Mouse (Mus musculus): ENCODE data around the gene A930004D18Rik. TPM values are rescaled to one million over a fixed set of nuclear protein-coding genes. Genes with fewer than 3 reads are reported as not detected.
"Not testable (repeated sequence)": the region's sequence is repeated elsewhere in the genome, so short reads cannot be mapped to it uniquely, and the experiment has no call there.

The A930004D18Rik gene
- polyA plus RNA-seq, 1 experiment from 2014 or later = 7.6 TPM

GRCm38 (mm10) chr2:17982747-17983146 lies 54.8 kb downstream of the A930004D18Rik start:
- no peaks in the 10 kb centered on the region for H3K36me3 ChIP-seq (ENCODE audit: control insufficient read depth, insufficient read depth, low read length)
- no peak overlapping the region for H3K4me3 ChIP-seq (ENCODE audit: low read depth, low read length)
- H3K9ac ChIP-seq (ENCODE audit: low read length) = no peak overlapping the region
- H3K9me3 ChIP-seq (ENCODE audit: control insufficient read depth, low read length) = no peaks in the 10 kb centered on the region
- H3K4me2 ChIP-seq (ENCODE audit: low read depth) = no peak overlapping the region
- no peaks in the 10 kb centered on the region for H3K27me3 ChIP-seq (ENCODE audit: control insufficient read depth, insufficient read depth, low read length)
- no peaks in the 10 kb centered on the region for H3K4me1 ChIP-seq (ENCODE audit: control insufficient read depth, insufficient read depth, low read length)
- H3K27ac ChIP-seq (ENCODE audit: low read depth, low read length) = no peak overlapping the region
- WGBS = 92% methylated on average over 1 of the region's 1 CpGs
- DNase-seq (ENCODE audit: low spot score) (no peak), ATAC-seq (ENCODE audit: insufficient read depth, low FRiP score, low TSS enrichment) (no peak)

- Histone ChIP-seq H3K4me2 (ENCODE audit: low read depth) (no peak overlapping the region), H3K36me3 (ENCODE audit: control insufficient read depth, insufficient read depth, low read length) (no peaks in the 10 kb centered on the region), H3K27me3 (ENCODE audit: control insufficient read depth, insufficient read depth, low read length) (no peaks in the 10 kb centered on the region), H3K9me3 (ENCODE audit: control insufficient read depth, low read length) (no peaks in the 10 kb centered on the region), H3K9ac (ENCODE audit: low read length) (no peak overlapping the region), H3K4me3 (ENCODE audit: low read depth, low read length) (no peak overlapping the region), H3K4me1 (ENCODE audit: control insufficient read depth, insufficient read depth, low read length) (no peaks in the 10 kb centered on the region), H3K27ac (ENCODE audit: low read depth, low read length) (no peak overlapping the region)
- 94% methylated on average over 6 of the region's 6 CpGs for WGBS
- DNase-seq (ENCODE audit: low spot score) = no peak
- no peak for ATAC-seq (ENCODE audit: insufficient read depth, low FRiP score, low TSS enrichment)
These were observed 58.8 kb downstream of the A930004D18Rik start for GRCm38 (mm10) chr2:17978706-17979105.

- not testable (repeated sequence) for H3K4me1 ChIP-seq (ENCODE audit: control insufficient read depth, insufficient read depth, low read length); H3K27ac ChIP-seq (ENCODE audit: low read depth, low read length); ATAC-seq (ENCODE audit: insufficient read depth, low FRiP score, low TSS enrichment); H3K9ac ChIP-seq (ENCODE audit: low read length); H3K9me3 ChIP-seq (ENCODE audit: control insufficient read depth, low read length); H3K4me2 ChIP-seq (ENCODE audit: low read depth); H3K36me3 ChIP-seq (ENCODE audit: control insufficient read depth, insufficient read depth, low read length); DNase-seq (ENCODE audit: low spot score); H3K27me3 ChIP-seq (ENCODE audit: control insufficient read depth, insufficient read depth, low read length); H3K4me3 ChIP-seq (ENCODE audit: low read depth, low read length)
- 96% methylated on average over 7 of the region's 7 CpGs for WGBS
These were observed 59.3 kb downstream of the A930004D18Rik start for GRCm38 (mm10) chr2:17978251-17978650.

- DNase-seq (ENCODE audit: low spot score); H3K9me3 ChIP-seq (ENCODE audit: control insufficient read depth, low read length); H3K36me3 ChIP-seq (ENCODE audit: control insufficient read depth, insufficient read depth, low read length); H3K4me3 ChIP-seq (ENCODE audit: low read depth, low read length); H3K27me3 ChIP-seq (ENCODE audit: control insufficient read depth, insufficient read depth, low read length); H3K9ac ChIP-seq (ENCODE audit: low read length); ATAC-seq (ENCODE audit: insufficient read depth, low FRiP score, low TSS enrichment); H3K27ac ChIP-seq (ENCODE audit: low read depth, low read length); H3K4me1 ChIP-seq (ENCODE audit: control insufficient read depth, insufficient read depth, low read length); H3K4me2 ChIP-seq (ENCODE audit: low read depth): not testable (repeated sequence)
These were observed 59.9 kb downstream of the A930004D18Rik start for GRCm38 (mm10) chr2:17977645-17978044.

DNA sequence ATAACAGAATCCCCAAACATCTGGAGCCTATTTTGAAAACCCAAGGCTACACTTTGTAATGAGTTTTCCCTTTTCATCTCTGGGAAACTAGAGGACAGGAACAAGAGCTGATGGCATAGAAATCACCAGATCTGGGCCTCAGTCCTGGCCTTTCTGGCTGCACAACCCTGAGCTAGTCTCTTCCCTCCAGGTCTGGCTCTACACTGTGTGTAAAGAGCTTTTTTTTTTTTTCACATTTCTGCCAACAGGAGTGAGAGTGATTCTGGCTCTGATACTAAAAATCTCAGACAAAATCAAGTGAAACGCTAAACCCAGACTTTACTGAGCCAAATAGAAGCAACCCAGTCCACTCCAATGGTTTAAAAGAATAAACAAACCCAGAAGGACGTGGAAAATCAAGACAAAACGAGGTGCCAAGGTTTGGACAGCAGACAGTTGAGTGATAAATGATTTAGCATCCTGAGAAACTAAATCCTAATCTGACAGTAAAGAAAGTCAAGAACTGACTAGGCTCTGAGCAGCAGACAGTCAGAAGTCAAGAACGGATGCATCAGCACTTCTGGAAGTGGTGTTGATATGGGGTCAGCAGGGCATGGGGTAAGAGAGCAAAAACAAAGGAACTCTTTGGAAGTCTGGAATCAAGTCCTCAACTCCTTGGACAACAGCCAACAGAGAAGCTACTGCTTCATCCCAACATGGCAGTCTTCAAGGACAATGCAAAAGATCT lies 61.8 kb downstream of the A930004D18Rik start:
- Histone ChIP-seq H3K27me3 (ENCODE audit: control insufficient read depth, insufficient read depth, low read length) (no peaks in the 10 kb centered on the region), H3K9ac (ENCODE audit: low read length) (no peak overlapping the region), H3K9me3 (ENCODE audit: control insufficient read depth, low read length) (no peaks in the 10 kb centered on the region), H3K36me3 (ENCODE audit: control insufficient read depth, insufficient read depth, low read length) (no peaks in the 10 kb centered on the region), H3K4me1 (ENCODE audit: control insufficient read depth, insufficient read depth, low read length) (no peaks in the 10 kb centered on the region), H3K27ac (ENCODE audit: low read depth, low read length) (no peak overlapping the region), H3K4me3 (ENCODE audit: low read depth, low read length) (no peak overlapping the region), H3K4me2 (ENCODE audit: low read depth) (no peak overlapping the region)
- no peak for ATAC-seq (ENCODE audit: insufficient read depth, low FRiP score, low TSS enrichment)
- 68% methylated on average over 4 of the region's 4 CpGs for whole genome bisulfite sequencing
- DNase-seq (ENCODE audit: low spot score) = no peak

Small RNA genes within 50 kb of the gene (microRNA-seq; reads per million reads assigned to microRNA genes)
- gene Mir7655 = 3.9 reads per million, percentile 9 among the genes with 10 or more reads in this experiment

Other genes with a start within 250 kb of the A930004D18Rik start
- not detected in 2 replicates for gene H2al2a, start 40.8 kb downstream of the A930004D18Rik start, polyA plus RNA-seq (2014; fragmentation: Nextera tagmentation; extraction: Ambion mirVana)
- 12.0 and 15.5 TPM in 2 replicates for gene Skida1, start 11.3 kb upstream of the A930004D18Rik start, polyA plus RNA-seq (2014; fragmentation: Nextera tagmentation; extraction: Ambion mirVana)
- gene Mllt10, start 17.5 kb upstream of the A930004D18Rik start, polyA plus RNA-seq (2014; fragmentation: Nextera tagmentation; extraction: Ambion mirVana) = 39.4 and 42.6 TPM in 2 replicates